Mouse (Mus musculus) brain, embryonic 14.5 days (tissue): Measurements from ENCODE around the gene Slc26a11.

Experiments used
- CTCF ChIP-seq: fragments of 200-500 bp; IDR thresholded peaks from 2 replicates; pipeline ENCODE4 v1.5.1; 2012; ENCODE audit warnings: inconsistent platforms, mild to moderate bottlenecking, moderate library complexity, borderline replicate concordance; ENCODE audit not compliant: insufficient read depth, insufficient read length; ENCODE audit errors: extremely low read depth
- POLR2A ChIP-seq: fragments of 200-500 bp; IDR thresholded peaks from 2 replicates; pipeline ENCODE4 v1.6.1; 2012; ENCODE audit warnings: mild to moderate bottlenecking, inconsistent platforms, borderline replicate concordance; ENCODE audit not compliant: poor library complexity, insufficient read depth, insufficient read length, severe bottlenecking; ENCODE audit errors: extremely low read depth

DNA sequence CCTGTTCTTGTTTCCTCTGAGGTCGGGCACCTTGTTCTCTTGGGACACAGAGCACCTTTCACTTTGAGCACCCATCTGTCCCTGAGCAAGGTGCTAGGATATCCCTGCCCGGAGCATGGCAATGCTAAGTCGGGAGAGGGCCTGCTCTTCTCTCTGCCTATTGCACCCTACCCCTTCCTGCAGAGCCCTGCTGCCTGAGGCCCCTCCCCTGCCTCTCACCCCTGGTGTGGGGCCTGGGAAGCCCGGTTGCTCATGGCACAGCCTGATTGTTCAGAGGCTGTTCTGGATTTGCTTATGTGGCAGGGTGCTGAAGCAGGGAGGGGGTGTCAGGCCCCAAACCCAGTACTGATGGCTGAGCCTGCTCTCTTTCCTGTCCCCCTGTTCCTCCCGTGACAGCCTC is 16.2 kb upstream of the Slc26a11 start:
- TF ChIP-seq CTCF (no peak), POLR2A (no peak)
